Comparison of ENCODE assay signal across 8 mouse cellular contexts in the genomic region with DNA sequence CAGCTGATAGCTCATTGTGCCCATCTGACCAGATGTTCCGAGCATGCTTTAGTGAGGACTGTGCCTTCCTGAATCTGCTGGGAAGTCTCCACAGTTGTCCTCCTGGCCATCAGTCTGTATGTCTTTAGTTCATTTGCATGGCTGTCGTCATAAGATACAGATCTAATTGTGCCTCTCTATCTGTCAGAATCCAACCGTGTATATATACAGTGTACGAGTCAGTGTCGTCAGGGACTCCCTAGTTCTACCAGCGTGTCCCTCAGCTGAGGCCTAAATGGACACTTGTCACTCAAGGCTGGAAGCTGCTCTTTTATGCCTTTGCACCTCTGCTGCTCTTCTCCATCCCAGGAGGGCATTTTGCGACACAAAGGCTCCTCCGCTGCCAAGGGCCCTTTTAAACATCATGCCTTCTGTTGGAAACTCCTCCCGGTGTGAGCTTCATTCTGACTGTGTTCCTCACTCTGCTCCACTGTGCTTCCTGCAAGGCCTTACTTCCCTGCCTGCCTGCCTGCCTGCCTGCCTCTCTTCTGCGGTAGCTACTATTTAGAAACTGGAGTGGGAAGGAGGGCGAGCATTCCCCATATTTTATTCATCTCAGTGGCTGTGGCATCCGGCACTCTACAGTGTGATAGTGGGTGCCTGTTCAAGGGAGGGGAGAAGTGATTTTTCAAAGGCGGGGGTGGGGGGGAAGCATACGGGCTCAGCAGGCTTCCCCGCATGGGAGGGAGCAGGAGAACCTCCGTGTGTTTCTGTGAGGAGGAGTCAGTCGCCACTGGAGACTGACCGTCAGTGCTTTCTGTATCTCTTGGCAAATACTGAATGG. TPM values are rescaled to one million over a fixed set of nuclear protein-coding genes. Genes with fewer than 3 reads are reported as not detected.
DNase-seq lines count a peak whose midpoint lies in the region; ATAC-seq lines count a peak whose summit lies in the region.

No protein-coding gene starts in this region.

- no peaks in the 10 kb centered on the region for H3K36me3 ChIP-seq in heart, embryonic 15.5 days
- no peaks in the 10 kb centered on the region for H3K36me3 ChIP-seq in embryonic facial prominence, embryonic 13.5 days
- H3K36me3 ChIP-seq in midbrain, embryonic 10.5 days, result peaks cover 7% of the 10 kb centered on the region; the same call in 1 of the 2 replicates

- no peaks in the 10 kb centered on the region for H3K9me3 ChIP-seq in heart, embryonic 15.5 days (replicated peaks)
- H3K9me3 ChIP-seq in embryonic facial prominence, embryonic 13.5 days, result no peaks in the 10 kb centered on the region
- no peaks in the 10 kb centered on the region for H3K9me3 ChIP-seq in midbrain, embryonic 10.5 days (replicated peaks)

- no peak overlapping the region for H3K27ac ChIP-seq in heart, embryonic 15.5 days
- no peak overlapping the region for H3K27ac ChIP-seq in embryonic facial prominence, embryonic 13.5 days
- H3K27ac ChIP-seq in midbrain, embryonic 10.5 days (replicated peaks), result peak overlapping the region; percentile 70

- H3K4me3 ChIP-seq in heart, embryonic 15.5 days, result peak overlapping the region; percentile 29
- H3K4me3 ChIP-seq in embryonic facial prominence, embryonic 13.5 days, result no peak overlapping the region
- H3K4me3 ChIP-seq in midbrain, embryonic 10.5 days, result no peak overlapping the region

- peak overlapping the region; percentile 64 for H3K4me2 ChIP-seq in heart, embryonic 15.5 days
- H3K4me2 ChIP-seq in embryonic facial prominence, embryonic 13.5 days, result peak overlapping the region; percentile 19; the same call in 1 of the 2 replicates

- no peaks in the 10 kb centered on the region for H3K4me1 ChIP-seq in heart, embryonic 15.5 days (replicated peaks)
- H3K4me1 ChIP-seq in embryonic facial prominence, embryonic 13.5 days, result no peaks in the 10 kb centered on the region
- peaks cover 53% of the 10 kb centered on the region for H3K4me1 ChIP-seq in midbrain, embryonic 10.5 days

- no peak for ATAC-seq in heart, embryonic 15.5 days (replicated peaks; ENCODE audit: insufficient number of reproducible peaks, insufficient read depth, low FRiP score, low read depth)
- ATAC-seq in embryonic facial prominence, embryonic 13.5 days (ENCODE audit: insufficient number of reproducible peaks, insufficient read depth, low FRiP score, low TSS enrichment, low read depth), result no peak

- no peak for DNase-seq in heart, adult 8-10 months (ENCODE audit: low spot score)
- peak; percentile 8 for DNase-seq in ES-CJ7 (ENCODE audit: low read depth, low spot score)
- peak; percentile 24 for DNase-seq in midbrain, embryonic 10.5 days (ENCODE audit: low spot score)
- DNase-seq in adipocyte (ENCODE audit: low spot score), result no peak
- DNase-seq in MN1 (ENCODE audit: low spot score), result no peak
- no peak for DNase-seq in lung, postnatal 10 days

- WGBS in heart, embryonic 15.5 days, result 35% methylated on average over 18 of the region's 18 CpGs
- 40% methylated on average over 18 of the region's 18 CpGs for WGBS in embryonic facial prominence, embryonic 13.5 days
- 36% methylated on average over 18 of the region's 18 CpGs for WGBS in midbrain, embryonic 10.5 days

- H3K9ac ChIP-seq in heart, embryonic 15.5 days, result no peak overlapping the region
- H3K9ac ChIP-seq in embryonic facial prominence, embryonic 13.5 days, result no peak overlapping the region

- H3K27me3 ChIP-seq in heart, embryonic 15.5 days, result no peaks in the 10 kb centered on the region
- H3K27me3 ChIP-seq in embryonic facial prominence, embryonic 13.5 days, result no peaks in the 10 kb centered on the region
- no peaks in the 10 kb centered on the region for H3K27me3 ChIP-seq in midbrain, embryonic 10.5 days (ENCODE audit: low read depth, poor library complexity, severe bottlenecking)

RNA-seq across cellular contexts. Expression of gene Slain1, which starts 29.6 kb away (rescaled TPM):
- polyA plus RNA-seq in heart, embryonic 15.5 days (2015; fragmentation: Nextera tagmentation; extraction: Ambion mirVana), result 0.39 and 1.0 TPM in 2 replicates
- under 1 TPM; 0.16 to 0.52 (median 0.36) TPM for total RNA-seq in heart, adult 8-10 months (2022)
- 1.7 and 3.1 TPM in 2 replicates for polyA plus RNA-seq in embryonic facial prominence, embryonic 13.5 days (2015; fragmentation: Nextera tagmentation; extraction: Ambion mirVana)
- polyA plus RNA-seq in midbrain, embryonic 10.5 days (2016; fragmentation: Nextera tagmentation; extraction: Ambion mirVana), result 4.6 and 8.3 TPM in 2 replicates

Comparison
In these comparisons a context has a peak if more than half of its experiments do, and no peak if none do; other contexts are left out.
1. DNase-seq: peak in ES-CJ7 (single experiment) and midbrain, embryonic 10.5 days (single experiment); none in heart, adult 8-10 months (single experiment), adipocyte (single experiment), MN1 (single experiment) and lung, postnatal 10 days (single experiment).